Mouse (Mus musculus): ENCODE results near the gene Hoxa2. TPM values are rescaled to one million over a fixed set of nuclear protein-coding genes. Genes with fewer than 3 reads are reported as not detected.

The Hoxa2 gene
- polyA plus RNA-seq, 1 experiment = 4.7 TPM

- Histone ChIP-seq H3K4me3 (replicated peaks; ENCODE audit: extremely low read depth, low read depth, low read length) (peak overlapping the region; percentile 29), H3K4me1 (ENCODE audit: control insufficient read depth, insufficient read depth, low read length) (peaks cover 10% of the 10 kb centered on the region)
- TF ChIP-seq POLR2A (IDR thresholded peaks at IDR 0.05; ENCODE audit: borderline replicate concordance, extremely low read depth, low read depth, low read length) (no peak), CTCF (IDR thresholded peaks at IDR 0.05; ENCODE audit: insufficient read depth, low read length) (no peak)
- 24% methylated on average over 42 of the region's 42 CpGs for WGBS
- DNase-seq = peak; percentile 33
These were observed 3.8 kb upstream of the Hoxa2 start for GRCm38 (mm10) chr6:52168191-52169055.

DNA sequence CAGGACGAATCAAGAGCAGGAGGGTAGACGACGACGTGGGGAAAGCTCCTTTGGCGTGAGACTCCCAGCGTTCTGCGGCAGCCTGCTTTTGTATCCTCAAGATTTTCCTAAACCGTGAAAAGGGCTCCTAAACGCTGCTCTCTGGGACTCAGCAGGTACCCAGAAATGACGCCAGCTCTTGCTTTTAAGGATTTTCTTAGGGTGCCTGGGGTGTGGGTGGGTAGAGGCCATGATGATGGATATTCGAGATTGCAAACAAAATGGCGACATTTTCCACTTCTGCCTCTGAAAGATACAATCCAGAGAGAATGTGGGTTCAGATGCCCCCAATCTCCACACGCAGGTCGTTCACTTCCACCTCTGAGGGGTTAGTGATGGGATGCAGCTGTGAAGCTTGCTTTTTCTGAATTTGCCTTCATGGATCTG is 3.1 kb upstream of the Hoxa2 start:
- WGBS = 44% methylated on average over 14 of the region's 14 CpGs
- TF ChIP-seq POLR2A (IDR thresholded peaks at IDR 0.05; ENCODE audit: borderline replicate concordance, extremely low read depth, low read depth, low read length) (no peak), CTCF (IDR thresholded peaks at IDR 0.05; ENCODE audit: insufficient read depth, low read length) (no peak)
- Histone ChIP-seq H3K4me3 (replicated peaks; ENCODE audit: extremely low read depth, low read depth, low read length) (peak overlapping the region; percentile 7), H3K4me1 (ENCODE audit: control insufficient read depth, insufficient read depth, low read length) (peaks cover 10% of the 10 kb centered on the region)
- DNase-seq = peak; percentile 12

GRCm38 (mm10) chr6:52167176-52167575 is 2.5 kb upstream of the Hoxa2 start:
- 54% methylated on average over 1 of the region's 1 CpGs for WGBS
- H3K4me1 ChIP-seq (ENCODE audit: control insufficient read depth, insufficient read depth, low read length) = peaks cover 8% of the 10 kb centered on the region
- TF ChIP-seq CTCF (IDR thresholded peaks at IDR 0.05; ENCODE audit: insufficient read depth, low read length) = no peak
- DNase-seq = no peak
- no peak overlapping the region for H3K4me3 ChIP-seq (replicated peaks; ENCODE audit: extremely low read depth, low read depth, low read length)

DNA sequence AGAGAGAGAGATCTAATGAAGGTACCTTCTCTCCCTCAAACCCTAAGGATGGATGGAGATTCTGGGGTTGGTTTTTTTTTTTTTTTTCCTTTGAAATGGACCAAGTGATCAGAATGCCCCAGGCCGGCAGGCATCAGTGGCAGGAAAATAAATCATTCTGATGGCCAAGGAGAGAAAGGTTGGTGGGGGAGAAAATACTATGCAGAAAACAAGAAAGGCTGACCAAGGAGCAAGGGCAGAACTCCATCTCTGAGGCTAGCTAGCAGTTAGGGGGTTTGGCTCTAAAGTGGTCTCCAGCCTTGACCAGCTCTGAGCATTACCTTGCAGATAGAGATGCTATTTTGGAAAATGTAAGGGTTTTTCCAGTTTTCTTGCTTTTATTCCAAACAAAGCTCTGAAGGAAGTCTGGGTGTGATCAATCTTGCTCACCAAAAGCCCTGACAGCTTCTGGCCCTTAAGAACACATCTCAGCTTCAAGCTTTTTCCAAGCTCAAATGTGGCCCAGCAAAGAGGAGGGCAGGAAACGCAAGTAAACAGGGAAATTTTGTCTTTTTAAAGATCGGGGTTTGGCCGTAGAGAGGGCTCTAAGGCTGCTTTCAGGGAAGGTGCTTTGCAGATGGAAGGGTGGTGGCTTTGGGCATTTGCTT is 1.9 kb upstream of the Hoxa2 start:
- 24% methylated on average over 4 of the region's 4 CpGs for WGBS
- TF ChIP-seq CTCF (IDR thresholded peaks at IDR 0.05; ENCODE audit: insufficient read depth, low read length) = no peak
- no peak for TF ChIP-seq POLR2A (IDR thresholded peaks at IDR 0.05; ENCODE audit: borderline replicate concordance, extremely low read depth, low read depth, low read length)
- no peak overlapping the region for H3K4me3 ChIP-seq (replicated peaks; ENCODE audit: extremely low read depth, low read depth, low read length)
- H3K4me1 ChIP-seq (ENCODE audit: control insufficient read depth, insufficient read depth, low read length) = peaks cover 7% of the 10 kb centered on the region
- peak; percentile 20 for DNase-seq

DNA sequence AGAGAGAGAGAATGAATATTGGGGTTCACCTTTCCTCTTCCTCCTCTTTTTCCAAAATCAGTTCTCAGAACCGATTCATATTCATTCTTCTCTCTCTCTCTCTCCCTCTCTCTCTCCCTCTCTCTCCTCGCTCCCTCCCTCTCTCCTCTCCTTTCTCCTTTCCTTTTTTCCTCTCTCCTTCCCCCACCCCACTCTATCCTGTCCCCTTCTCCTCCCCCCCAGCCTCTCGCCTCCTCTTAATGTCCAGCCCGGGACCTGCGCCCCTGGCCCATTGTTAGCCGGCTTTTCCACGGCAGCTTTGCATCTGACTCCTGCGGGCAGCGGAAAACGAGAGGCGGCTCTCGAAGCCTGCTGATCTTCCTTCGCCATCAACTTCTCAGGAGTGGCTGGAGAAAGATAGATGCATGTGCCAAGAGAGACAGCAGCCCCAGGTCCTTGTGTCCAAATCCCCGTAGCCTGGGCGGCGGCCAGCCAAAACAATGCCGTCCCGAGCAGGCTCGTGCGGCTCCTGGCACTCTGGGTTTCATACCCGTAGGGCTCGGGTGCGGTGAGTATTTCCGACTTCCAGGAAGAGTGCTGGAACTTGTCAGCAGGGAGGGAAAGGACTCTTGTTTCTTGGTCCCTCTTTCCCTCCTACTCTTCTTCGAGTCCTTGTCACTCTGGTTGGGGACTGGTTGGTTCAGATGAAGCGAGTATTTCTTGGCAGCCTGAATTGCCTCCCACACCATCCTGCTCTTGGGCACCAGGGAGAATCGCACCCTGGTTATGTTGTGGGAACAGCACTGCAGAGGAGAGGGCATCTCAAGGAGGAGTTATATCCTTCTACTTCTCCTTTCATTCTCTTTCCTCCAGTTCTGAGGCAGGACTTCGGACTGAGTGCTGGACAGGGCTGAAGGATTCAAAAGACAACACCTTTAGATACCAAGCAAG is 1.1 kb upstream of the Hoxa2 start:
- Histone ChIP-seq H3K4me1 (ENCODE audit: control insufficient read depth, insufficient read depth, low read length) (peaks cover 7% of the 10 kb centered on the region), H3K4me3 (replicated peaks; ENCODE audit: extremely low read depth, low read depth, low read length) (peak overlapping the region; percentile 59)
- TF ChIP-seq POLR2A (IDR thresholded peaks at IDR 0.05; ENCODE audit: borderline replicate concordance, extremely low read depth, low read depth, low read length) (no peak), CTCF (IDR thresholded peaks at IDR 0.05; ENCODE audit: insufficient read depth, low read length) (no peak)
- peak; percentile 48 for DNase-seq
- WGBS = 13% methylated on average over 28 of the region's 28 CpGs

GRCm38 (mm10) chr6:52164051-52164625 is 493 bp downstream of the Hoxa2 start:
- peaks cover 6% of the 10 kb centered on the region for H3K4me1 ChIP-seq (ENCODE audit: control insufficient read depth, insufficient read depth, low read length)
- DNase-seq = peak; percentile 54
- H3K4me3 ChIP-seq (replicated peaks; ENCODE audit: extremely low read depth, low read depth, low read length) = peak overlapping the region; percentile 68
- whole genome bisulfite sequencing = 3% methylated on average over 39 of the region's 39 CpGs
- TF ChIP-seq POLR2A (IDR thresholded peaks at IDR 0.05; ENCODE audit: borderline replicate concordance, extremely low read depth, low read depth, low read length) (no peak), CTCF (IDR thresholded peaks at IDR 0.05; ENCODE audit: insufficient read depth, low read length) (no peak)

DNA sequence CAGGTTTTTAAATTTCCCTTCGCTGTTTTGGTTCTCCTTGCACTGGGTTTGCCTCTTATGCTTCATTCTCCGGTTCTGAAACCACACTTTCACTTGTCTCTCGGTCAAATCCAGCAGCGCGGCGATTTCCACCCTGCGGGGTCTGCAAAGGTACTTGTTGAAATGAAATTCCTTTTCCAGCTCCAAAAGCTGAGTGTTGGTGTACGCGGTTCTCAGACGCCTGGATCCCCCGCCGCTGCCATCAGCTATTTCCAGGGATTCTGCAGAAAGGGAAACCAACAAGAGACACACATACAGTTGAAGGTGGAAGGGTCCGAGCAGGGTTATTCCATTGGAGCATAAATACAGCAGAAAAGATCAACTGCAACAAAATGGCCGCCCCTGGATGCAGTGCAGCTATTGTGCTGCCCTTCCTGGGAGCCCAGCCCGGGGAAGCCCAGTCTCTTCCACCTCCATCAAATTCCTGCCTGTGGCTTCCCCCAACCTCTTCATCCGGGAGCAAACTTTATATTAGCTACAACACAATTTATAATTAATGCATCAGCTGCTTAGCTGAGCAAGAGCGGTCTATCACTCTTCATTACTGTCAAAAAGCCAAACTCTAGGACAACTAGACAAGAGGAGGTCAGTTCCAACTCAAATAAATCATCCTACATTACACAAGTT is 1.1 kb downstream of the Hoxa2 start:
- TF ChIP-seq CTCF (IDR thresholded peaks at IDR 0.05; ENCODE audit: insufficient read depth, low read length) (no peak), POLR2A (IDR thresholded peaks at IDR 0.05; ENCODE audit: borderline replicate concordance, extremely low read depth, low read depth, low read length) (no peak)
- 11% methylated on average over 17 of the region's 17 CpGs for WGBS
- peaks cover 6% of the 10 kb centered on the region for H3K4me1 ChIP-seq (ENCODE audit: control insufficient read depth, insufficient read depth, low read length)
- peak overlapping the region; percentile 68 for H3K4me3 ChIP-seq (replicated peaks; ENCODE audit: extremely low read depth, low read depth, low read length)
- DNase-seq = peak; percentile 49

GRCm38 (mm10) chr6:52162611-52163365 is 1.8 kb downstream of the Hoxa2 start:
- Histone ChIP-seq H3K4me1 (ENCODE audit: control insufficient read depth, insufficient read depth, low read length) (peaks cover 6% of the 10 kb centered on the region), H3K4me3 (replicated peaks; ENCODE audit: extremely low read depth, low read depth, low read length) (peak overlapping the region; percentile 47)
- TF ChIP-seq POLR2A (IDR thresholded peaks at IDR 0.05; ENCODE audit: borderline replicate concordance, extremely low read depth, low read depth, low read length) = no peak
- no peak for TF ChIP-seq CTCF (IDR thresholded peaks at IDR 0.05; ENCODE audit: insufficient read depth, low read length)
- no peak for DNase-seq
- WGBS = 23% methylated on average over 14 of the region's 14 CpGs

All from lung, adult 2 months (tissue).